Mouse (Mus musculus) hematopoietic stem cell, adult 5-6 weeks (primary cell): ENCODE measurements around the gene Chst8. TPM values are rescaled to one million over a fixed set of nuclear protein-coding genes. Genes with fewer than 3 reads are reported as not detected.

Source experiments
- ATAC-seq, 2 experiments: fragments of 125-278 bp in 1 of 2; replicated peaks in 1 of 2; 2 replicates each; pipeline ENCODE4 v1.8.0; 2016 to 2017; ENCODE audit warnings: inconsistent platforms in 2 of 2, mild to moderate bottlenecking in 2 of 2, moderate number of reproducible peaks in 2 of 2, low read depth in 1 of 2, moderate TSS enrichment in 1 of 2; ENCODE audit not compliant: low FRiP score in 2 of 2, poor library complexity in 2 of 2, severe bottlenecking in 2 of 2, insufficient read depth in 1 of 2, low TSS enrichment in 1 of 2
- total RNA-seq: library from RNA; stranded (forward); fragments of 172-1452, 232-1000 nt; gene quantifications from 2 replicates; pipeline ENCODE4 v1.2.3, GENCODE M21; 2017

Gene Chst8
- total RNA-seq, 1 experiment from 2014 or later = not detected

GRCm38 (mm10) chr7:34769531-34769930 is 43.0 kb downstream of the Chst8 start:
- no peak for ATAC-seq

DNA sequence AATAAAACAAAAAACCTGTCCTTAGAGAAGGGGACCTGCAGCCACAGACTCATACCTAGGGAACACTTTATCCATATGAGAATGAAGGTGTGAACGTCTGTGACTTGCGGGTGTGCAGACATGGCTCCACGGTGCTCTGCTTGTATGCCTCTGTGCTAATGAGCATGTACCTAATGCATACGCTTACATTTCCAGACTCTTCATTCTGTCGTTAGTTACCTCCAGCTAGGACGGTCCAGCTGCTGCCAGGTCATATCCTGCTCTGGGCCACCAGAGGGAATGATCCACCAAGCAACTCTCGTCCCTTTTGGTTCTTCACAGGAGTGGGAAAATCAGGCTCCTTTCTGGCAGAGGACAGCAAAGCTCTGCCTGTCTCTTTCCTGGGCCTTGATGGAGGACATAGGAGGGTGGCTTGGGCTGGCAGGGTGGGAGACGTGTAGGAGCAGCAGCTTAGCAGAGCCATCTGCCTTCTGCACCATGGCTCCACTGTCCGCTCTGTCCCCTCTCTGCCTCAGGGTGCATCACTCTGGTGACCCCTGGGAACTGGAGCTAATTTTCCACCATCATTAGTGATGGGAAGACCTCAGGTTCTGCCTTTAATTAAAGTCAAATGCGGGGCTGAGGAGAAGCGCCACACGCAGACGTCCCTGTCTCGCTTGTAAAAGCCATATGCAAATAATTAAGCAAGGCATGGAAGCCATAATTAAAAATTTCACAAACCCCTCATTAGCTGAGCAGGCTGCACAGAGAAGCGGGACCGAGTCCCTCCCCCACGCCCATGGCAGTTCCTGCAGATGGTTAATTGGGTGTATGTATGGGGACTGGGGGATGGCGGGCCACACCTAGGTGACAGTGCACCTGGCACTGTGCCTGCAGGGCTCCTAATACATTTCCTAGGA is 48.0 kb downstream of the Chst8 start:
- ATAC-seq = no peak

DNA sequence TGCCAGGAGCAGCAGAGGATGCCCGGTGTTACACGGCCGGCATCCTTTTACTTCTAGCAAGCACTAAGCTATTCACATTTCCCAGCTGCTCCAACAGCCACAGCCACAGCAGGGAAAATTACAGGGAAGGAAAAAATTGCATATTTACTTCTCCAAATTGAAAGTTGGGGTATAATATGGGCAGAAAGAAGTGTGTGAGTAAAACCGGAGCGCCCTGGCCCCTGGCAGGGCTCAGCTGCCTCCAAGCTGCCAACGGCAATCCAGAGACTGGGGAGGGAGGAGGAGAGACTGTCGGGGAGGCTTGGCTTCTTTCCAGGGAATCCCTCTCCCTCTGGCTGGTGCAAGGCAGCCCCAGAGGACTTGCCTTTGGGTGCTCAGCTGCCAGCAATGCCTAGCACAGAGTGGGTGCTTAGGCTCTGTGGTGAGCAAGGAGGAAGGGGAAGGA is 53.1 kb downstream of the Chst8 start:
- ATAC-seq = no peak

GRCm38 (mm10) chr7:34758721-34759120 is 53.8 kb downstream of the Chst8 start:
- ATAC-seq = no peak

- ATAC-seq = no peak
These were observed 55.0 kb downstream of the Chst8 start for GRCm38 (mm10) chr7:34757513-34757912.

DNA sequence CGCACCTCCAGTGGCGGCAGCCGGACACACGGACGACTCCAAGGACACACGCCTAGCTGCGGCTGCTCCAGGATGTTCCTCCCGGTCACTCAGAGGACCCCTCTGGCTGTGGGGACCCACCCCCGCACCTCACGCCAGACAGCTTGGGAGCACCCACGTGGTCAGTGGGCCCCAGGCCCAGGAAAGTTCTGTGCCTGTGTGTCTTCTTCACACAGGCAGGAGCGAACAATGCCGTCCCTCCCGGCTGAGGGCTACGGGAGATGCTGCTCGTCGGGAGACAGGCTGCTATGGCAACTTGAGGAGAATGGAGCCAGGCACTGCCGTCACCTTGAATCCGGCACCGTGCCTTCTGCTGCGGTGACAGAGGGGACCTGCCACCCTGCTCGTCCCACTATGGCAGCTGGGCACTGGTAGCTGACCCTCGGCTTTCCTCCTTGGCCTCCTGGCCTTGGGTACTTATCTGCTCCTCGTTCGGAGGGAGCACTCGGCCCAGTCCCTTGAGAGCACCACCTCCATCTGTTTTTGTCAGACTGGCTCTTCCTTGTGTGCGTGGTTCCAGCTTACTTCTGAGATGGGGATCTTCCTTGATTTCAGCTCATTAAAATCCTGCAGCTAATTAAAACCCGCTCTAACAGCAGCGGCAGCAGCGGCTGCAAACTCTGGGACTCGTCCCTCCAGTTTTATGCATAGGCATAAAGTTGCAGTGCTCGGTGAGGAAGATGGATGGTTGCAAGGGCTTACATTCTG is 59.2 kb downstream of the Chst8 start:
- ATAC-seq = no peak

DNA sequence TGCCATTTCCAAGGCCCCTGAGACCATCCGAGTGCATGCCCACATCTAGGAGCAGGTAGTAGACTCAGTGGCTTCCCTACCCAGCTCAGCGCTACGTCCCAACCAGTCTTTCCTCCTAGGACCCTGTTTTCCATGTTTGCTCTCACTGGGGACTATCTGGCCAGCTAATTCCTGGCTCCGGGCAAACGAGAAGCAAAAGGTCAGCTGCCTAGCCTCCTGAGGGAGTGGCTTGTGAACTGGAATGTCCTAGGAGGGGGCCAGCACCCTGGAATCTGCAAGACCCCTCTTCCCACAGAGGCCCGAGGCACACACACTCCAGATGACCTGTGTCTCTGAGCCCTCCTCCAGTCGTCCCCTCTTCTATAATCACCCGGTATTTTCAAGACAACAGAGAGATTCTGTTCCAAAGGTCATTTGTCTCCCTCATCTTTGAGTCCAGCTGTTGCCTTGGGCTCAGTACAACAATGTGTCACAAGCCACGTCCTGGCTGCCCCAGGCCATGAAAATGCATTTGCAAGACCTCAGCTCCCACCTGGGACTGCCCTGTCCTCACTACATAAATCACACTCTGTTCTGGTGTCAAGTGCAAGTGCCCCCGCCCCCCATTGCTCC is 60.3 kb downstream of the Chst8 start:
- no peak for ATAC-seq

GRCm38 (mm10) chr7:34750350-34750749 is 62.2 kb downstream of the Chst8 start:
- ATAC-seq = no peak

GRCm38 (mm10) chr7:34749753-34750152 is 62.8 kb downstream of the Chst8 start:
- no peak for ATAC-seq

- ATAC-seq = peak; percentile 7 to 22; a peak in 1 of 4 replicates
These were observed 64.0 kb downstream of the Chst8 start for GRCm38 (mm10) chr7:34748501-34748900.

DNA sequence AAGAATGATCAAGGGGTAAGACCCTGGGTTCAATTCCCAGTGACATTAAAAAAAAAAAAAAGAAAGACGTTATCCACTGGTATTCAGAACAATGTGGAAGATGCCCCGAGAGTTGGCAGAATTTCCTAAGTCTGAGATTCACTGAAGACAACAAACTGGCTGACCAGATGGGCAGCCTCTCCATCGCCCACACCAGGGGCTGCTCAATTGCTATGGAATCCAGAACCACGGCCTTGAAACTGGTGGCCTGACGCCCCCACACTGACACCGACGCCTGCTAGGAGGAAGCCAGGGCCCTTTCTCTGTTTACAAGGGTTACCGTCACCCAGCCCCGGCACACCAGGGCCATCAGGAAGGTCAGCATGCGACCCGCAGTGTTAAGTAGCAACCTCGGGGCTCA is 64.8 kb downstream of the Chst8 start:
- ATAC-seq = no peak

DNA sequence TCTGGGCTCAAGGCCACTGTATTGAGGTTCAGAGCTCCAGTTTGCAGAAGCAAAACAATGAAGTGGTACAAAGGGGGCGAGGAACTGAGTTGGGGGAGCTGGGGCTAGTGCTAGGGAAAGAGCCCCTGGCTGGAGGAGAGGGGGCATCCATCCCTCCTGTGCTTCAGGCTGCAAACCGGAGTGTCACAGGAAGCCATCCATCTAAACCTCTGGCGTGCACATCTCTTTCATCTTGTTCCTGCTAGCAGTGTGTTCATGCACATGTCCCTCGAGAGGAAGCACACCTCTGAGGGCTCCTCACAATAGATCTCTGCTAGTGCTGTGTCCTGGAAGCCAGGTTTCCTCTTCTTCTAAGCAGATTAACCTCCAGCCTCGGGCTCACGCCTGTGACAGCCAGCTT is 65.9 kb downstream of the Chst8 start:
- ATAC-seq = no peak

GRCm38 (mm10) chr7:34746165-34746564 is 66.3 kb downstream of the Chst8 start:
- ATAC-seq = no peak

- no peak for ATAC-seq
These were observed 67.1 kb downstream of the Chst8 start for GRCm38 (mm10) chr7:34745426-34745825.

- no peak for ATAC-seq
These were observed 67.5 kb downstream of the Chst8 start for GRCm38 (mm10) chr7:34744994-34745393.

DNA sequence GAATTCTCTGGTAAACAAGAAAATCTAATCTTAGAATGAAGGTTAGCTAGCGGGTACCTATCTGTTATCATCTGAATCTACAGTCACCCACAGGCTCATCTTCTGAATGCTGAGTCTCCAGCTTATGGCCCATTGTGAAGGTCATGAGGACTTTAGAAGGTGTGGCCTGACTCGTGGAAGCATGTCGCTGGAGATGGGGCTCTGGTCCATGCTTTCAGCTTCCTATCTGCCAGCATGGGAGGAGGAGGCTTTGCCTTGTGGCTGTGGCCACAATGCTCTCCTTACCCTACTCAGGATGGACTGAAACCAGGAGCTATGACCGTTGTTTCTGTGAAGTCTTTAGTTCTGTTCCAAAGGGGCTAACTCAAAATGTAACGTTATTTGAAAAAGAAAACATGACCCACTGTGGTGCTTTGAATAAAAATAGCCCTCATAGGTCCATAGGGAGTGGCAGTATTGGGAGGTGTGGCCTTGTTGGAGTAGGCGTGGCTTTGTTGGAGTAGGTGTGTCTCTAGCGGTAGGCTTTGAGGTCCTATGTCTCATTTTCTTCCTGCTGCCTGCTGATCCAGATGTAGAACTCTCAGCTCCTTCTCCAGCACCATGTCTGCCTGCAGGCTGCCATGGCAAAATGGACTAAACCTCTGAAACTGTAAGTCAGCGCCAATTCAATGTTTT is 69.0 kb downstream of the Chst8 start:
- ATAC-seq = no peak

DNA sequence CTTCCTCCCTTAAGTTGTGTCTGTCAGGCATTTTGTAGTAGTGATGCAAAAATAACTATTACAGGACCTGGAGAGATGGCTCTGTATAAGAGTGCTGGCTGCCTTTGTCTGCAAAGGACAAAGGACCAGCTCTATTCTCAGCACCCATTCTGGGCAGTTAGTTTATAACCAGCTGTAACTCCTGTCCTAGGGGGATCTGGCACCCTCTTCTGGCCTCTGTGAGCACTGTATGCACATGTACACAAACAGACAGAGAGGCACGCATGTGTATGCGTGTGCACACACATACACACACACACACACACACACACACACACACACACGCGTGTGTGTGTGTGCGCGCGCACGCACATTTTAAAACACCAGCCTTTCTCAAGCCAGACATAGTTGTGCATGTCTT is 73.1 kb downstream of the Chst8 start:
- ATAC-seq = no peak

- no peak for ATAC-seq
These were observed 75.3 kb downstream of the Chst8 start for GRCm38 (mm10) chr7:34737206-34737605.
